Mouse (Mus musculus): ENCODE data around the gene Lfng. TPM values are rescaled to one million over a fixed set of nuclear protein-coding genes. Genes with fewer than 3 reads are reported as not detected.

Lfng gene
- total RNA-seq, 2 experiments from 2014 or later, result 23.9 to 24.8 TPM

GRCm38 (mm10) chr5:140623791-140624190, 16.7 kb downstream of the Lfng start:
- Histone ChIP-seq H3K27ac (no peak overlapping the region), H3K4me3 (no peak overlapping the region)
- no peak for TF ChIP-seq CTCF (conservative IDR thresholded peaks at IDR 0.05)
- no peak for DNase-seq (ENCODE audit: low spot score in 2 of 2)

GRCm38 (mm10) chr5:140624238-140624637, 17.1 kb downstream of the Lfng start:
- no peak for TF ChIP-seq CTCF (conservative IDR thresholded peaks at IDR 0.05)

DNA sequence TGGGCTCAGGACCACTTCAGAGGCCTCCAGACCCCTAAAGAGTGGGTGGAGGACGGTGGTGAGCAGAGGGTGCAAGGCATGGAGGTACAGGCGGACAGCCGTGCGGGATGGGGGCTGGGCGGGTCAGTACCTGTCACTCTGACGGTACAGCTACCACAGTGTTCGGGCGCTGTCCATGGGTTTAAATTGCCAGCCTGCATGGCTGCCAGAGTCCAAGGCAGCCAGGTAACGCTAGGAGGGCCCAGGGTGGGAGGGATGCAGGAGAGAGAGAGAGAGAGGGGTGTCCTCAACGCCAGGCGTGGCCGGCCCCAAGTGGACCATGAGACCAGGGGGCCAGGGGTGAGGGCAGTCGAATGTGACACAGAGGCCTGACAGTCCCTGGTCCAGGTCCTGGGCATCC, 17.8 kb downstream of the Lfng start:
- TF ChIP-seq CTCF (conservative IDR thresholded peaks at IDR 0.05), result no peak
- no peak overlapping the region for H3K4me3 ChIP-seq
- no peak for DNase-seq (ENCODE audit: low spot score in 2 of 2)
- no peak overlapping the region for H3K27ac ChIP-seq

More at GRCm38 (mm10) chr5:140624238-140624637, 17.1 kb downstream of the Lfng start:
- DNase-seq (ENCODE audit: low spot score in 2 of 2), result no peak
- no peak overlapping the region for H3K27ac ChIP-seq
- H3K4me3 ChIP-seq, result no peak overlapping the region

GRCm38 (mm10) chr5:140627580-140627979, 20.5 kb downstream of the Lfng start:
- TF ChIP-seq CTCF (conservative IDR thresholded peaks at IDR 0.05), result peak; percentile 67
- Histone ChIP-seq H3K4me3 (no peak overlapping the region), H3K27ac (no peak overlapping the region)
- DNase-seq (ENCODE audit: low spot score in 2 of 2), result no peak

DNA sequence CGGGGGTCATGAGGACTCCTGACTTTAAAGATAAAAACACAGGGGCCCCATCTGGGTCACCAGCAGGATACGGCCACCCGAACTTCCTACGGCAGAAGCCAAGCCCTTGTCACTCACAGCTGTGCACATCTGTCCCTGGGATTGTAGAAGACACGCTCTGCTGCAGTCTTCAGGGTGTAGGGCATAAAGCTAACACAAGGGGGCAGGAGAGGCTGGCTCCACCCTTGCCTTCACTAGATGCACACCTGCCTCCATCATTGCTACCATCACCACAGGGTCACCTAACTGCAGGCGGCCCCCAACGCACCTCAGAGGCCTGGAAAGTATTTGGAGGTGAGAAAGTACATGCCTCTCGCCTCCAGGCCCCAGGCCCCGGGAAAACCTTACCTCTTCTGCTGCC, 21.9 kb downstream of the Lfng start:
- Histone ChIP-seq H3K27ac (no peak overlapping the region), H3K4me3 (no peak overlapping the region)
- DNase-seq (ENCODE audit: low spot score in 2 of 2), result no peak
- peak; percentile 71 for TF ChIP-seq CTCF (conservative IDR thresholded peaks at IDR 0.05)

DNA sequence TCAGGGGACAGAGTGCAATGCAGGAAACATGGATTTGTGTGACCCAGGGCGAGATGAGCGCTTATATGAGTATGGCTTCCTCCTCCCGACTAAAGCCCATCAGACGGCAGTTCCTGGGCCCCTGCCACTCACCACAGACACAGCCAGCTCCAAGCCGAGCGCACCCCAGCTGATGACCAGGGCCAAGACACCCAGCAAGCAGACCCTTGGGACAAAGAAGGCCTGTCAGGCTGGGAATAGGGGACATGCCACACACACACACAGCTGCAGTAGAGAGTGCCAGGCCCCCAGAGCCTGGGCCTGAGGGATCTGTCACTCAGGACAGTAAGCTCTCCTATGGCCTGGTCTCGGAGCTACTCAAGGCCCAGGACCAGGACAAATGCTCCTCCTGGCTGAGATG, 26.3 kb downstream of the Lfng start:
- H3K4me3 ChIP-seq, result no peak overlapping the region
- TF ChIP-seq CTCF (conservative IDR thresholded peaks at IDR 0.05), result no peak
- H3K27ac ChIP-seq, result no peak overlapping the region
- no peak for DNase-seq (ENCODE audit: low spot score in 2 of 2)

DNA sequence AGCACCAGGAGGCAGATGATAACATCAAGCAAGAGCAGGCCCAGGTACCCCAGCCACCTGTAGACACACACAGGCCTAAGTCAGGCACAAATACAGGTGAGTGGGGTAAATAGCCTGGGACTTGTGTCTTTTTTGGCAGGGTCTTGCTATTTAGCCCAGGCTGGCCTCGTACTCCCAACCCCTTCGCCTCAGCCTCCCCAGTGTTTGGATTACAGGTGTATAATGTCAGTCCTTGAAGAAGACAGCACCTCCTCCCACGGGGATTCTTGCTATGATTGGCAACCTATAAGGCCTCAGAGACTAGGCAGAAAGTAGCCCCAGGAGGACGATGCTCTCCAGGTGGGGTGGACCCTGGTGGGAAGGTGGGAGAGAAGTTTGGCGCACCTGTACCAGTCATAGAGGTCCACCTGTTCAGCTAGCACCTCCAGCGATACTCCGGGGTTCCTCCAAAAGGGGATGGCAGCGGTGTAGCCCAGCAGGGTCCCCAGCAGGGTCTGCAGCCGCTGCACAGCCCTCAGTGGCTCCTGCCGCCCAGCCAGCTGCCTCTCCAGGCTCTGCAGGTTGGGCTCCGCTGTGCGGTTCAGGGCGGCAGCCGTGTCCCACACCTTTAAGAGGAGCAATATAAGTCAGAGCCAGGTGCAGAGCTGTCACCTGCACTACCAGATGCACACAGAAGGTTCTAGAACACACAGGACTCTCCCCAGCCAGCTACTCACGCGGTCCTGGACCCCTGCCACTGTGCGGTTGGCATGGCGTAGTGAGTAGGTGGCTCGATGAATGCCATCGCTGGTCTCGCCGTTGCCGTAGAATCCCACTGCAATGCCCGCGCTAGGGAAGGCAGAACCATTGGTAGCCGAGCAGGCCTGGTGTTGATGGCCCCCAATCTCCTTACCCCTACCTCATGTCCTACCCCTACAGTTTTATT, 27.9 kb downstream of the Lfng start:
- Histone ChIP-seq H3K4me3 (no peak overlapping the region), H3K27ac (peak overlapping the region; percentile 67)
- no peak for TF ChIP-seq CTCF (conservative IDR thresholded peaks at IDR 0.05)
- DNase-seq (ENCODE audit: low spot score in 2 of 2), result peak in 1 of 2 experiments; percentile 62

GRCm38 (mm10) chr5:140636316-140637057, 29.4 kb downstream of the Lfng start:
- Histone ChIP-seq H3K4me3 (no peak overlapping the region), H3K27ac (peak overlapping the region; percentile 81)
- DNase-seq (ENCODE audit: low spot score in 2 of 2), result no peak
- TF ChIP-seq CTCF (conservative IDR thresholded peaks at IDR 0.05), result peak; percentile 63

GRCm38 (mm10) chr5:140637058-140637410, 29.9 kb downstream of the Lfng start:
- peak; percentile 59 to 65 for DNase-seq (ENCODE audit: low spot score in 2 of 2)
- no peak for TF ChIP-seq CTCF (conservative IDR thresholded peaks at IDR 0.05)
- H3K27ac ChIP-seq, result peak overlapping the region; percentile 81
- no peak overlapping the region for H3K4me3 ChIP-seq

DNA sequence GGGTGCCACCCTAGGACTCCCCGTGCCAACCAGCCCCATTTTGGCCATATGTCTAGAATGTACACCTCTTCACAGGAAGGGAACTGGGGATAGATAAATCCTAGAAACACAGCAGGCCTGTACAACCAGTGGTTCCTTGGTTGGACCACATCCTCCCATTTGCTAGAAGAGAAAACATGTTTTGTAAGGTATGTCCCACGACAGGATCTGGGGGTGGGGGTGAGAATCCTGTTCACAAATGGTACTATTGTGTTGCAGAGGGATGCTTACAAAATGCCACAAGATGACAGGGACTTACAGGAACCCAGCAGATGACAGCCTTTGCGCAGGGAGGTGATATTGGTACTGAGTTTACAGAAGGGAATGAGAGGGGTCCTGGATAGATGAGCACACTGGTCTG, 30.9 kb downstream of the Lfng start:
- Histone ChIP-seq H3K4me3 (no peak overlapping the region), H3K27ac (peak overlapping the region; percentile 81)
- no peak for TF ChIP-seq CTCF (conservative IDR thresholded peaks at IDR 0.05)
- DNase-seq (ENCODE audit: low spot score in 2 of 2), result no peak

- TF ChIP-seq CTCF (conservative IDR thresholded peaks at IDR 0.05), result no peak
- DNase-seq (ENCODE audit: low spot score in 2 of 2), result no peak
- Histone ChIP-seq H3K4me3 (no peak overlapping the region), H3K27ac (peak overlapping the region; percentile 81; the same call in 1 of the 2 replicates)
These were observed 31.4 kb downstream of the Lfng start for GRCm38 (mm10) chr5:140638484-140638883.

DNA sequence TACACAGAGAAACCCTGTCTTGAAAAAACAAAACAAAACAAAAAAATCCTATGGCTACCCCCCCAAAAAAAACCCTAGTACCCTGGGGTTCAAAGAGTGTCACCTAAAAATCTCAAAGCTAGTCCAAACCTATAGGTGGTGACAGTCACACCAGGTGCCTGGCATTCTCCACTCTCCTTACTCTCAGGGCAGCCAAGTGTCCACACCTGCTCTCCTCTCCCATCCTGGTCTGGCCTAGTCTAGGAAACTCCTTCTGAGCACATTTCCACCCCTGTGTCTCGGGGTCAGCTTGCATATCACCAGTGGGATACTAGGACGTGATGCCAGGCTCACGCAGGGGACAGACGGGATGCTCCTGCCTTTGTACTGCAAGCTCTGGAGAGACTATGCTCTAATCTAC, 32.2 kb downstream of the Lfng start:
- no peak for DNase-seq (ENCODE audit: low spot score in 2 of 2)
- Histone ChIP-seq H3K27ac (peak overlapping the region; percentile 80; the same call in 1 of the 2 replicates), H3K4me3 (no peak overlapping the region)
- no peak for TF ChIP-seq CTCF (conservative IDR thresholded peaks at IDR 0.05)

DNA sequence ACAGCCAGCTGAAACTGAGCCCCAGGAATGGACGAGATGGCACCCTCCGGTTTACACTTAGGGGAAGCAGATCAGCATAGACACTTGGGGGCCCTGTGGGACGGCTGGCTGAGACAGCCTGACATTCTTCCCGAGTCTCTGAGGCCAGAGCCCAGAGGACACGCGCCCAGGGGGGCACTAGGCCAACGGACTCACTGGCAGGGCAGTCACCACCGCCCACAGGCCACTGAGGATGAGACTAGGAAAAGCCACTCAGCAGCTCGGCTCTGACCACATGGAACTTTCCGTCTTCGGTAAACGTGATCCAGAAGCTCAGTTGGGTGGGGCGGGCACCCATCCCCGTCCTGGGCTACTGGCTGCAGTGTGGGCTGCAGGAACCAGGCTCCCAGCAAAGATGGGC, 32.8 kb downstream of the Lfng start:
- Histone ChIP-seq H3K27ac (peak overlapping the region; percentile 80; the same call in 1 of the 2 replicates), H3K4me3 (no peak overlapping the region)
- no peak for TF ChIP-seq CTCF (conservative IDR thresholded peaks at IDR 0.05)
- DNase-seq (ENCODE audit: low spot score in 2 of 2), result no peak
